Mouse (Mus musculus): ENCODE measurements around the gene Fcrl5. TPM values are rescaled to one million over a fixed set of nuclear protein-coding genes. Genes with fewer than 3 reads are reported as not detected.
A peak's percentile ranks its signal among the peaks of the same experiment; 100 is the strongest.

Fcrl5 gene
- polyA plus RNA-seq, 1 experiment from 2014 or later = not detected

DNA sequence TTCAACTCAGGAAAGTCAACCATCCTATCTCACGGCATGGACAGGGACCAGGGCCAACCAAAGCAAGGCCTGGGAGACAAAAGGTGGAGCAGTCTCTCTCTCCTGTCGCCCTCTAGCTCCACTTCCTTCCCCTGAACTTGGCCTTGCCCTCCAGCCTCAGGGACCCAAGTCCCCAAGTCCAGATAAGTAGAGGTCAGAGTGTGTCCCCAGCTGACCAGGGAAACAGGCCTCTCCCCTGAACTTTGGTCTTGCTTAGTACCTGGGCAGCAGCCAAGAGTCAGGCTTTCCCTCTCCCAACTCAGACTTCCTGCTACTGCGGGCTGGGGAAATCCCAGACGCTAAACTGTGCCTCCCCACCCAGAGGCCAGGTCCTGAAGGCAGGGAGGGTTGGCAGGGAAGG, 73.5 kb downstream of the Fcrl5 start:
- no peak for TF ChIP-seq CTCF (IDR thresholded peaks at IDR 0.05)
- DNase-seq (ENCODE audit: low read depth, low spot score) = no peak
- no peak for ATAC-seq
- ChIA-PET POLR2A (no interaction called here), CTCF (interaction anchor here (1.0 to 2.4 kb wide), 2 partner anchors 11 to 53 kb away, joined by 3 to 15 read pairs; no protein-coding TSS in a partner anchor)
- peaks cover 11% of the 10 kb centered on the region for H3K27me3 ChIP-seq
- in situ Hi-C loops (cut with MboI; ENCODE audit: low pct_unique_long_range_greater_than_20kb) = loop anchor here (10.0 kb wide), 2 partner anchors 46 to 474 kb away; no protein-coding TSS in a partner anchor

DNA sequence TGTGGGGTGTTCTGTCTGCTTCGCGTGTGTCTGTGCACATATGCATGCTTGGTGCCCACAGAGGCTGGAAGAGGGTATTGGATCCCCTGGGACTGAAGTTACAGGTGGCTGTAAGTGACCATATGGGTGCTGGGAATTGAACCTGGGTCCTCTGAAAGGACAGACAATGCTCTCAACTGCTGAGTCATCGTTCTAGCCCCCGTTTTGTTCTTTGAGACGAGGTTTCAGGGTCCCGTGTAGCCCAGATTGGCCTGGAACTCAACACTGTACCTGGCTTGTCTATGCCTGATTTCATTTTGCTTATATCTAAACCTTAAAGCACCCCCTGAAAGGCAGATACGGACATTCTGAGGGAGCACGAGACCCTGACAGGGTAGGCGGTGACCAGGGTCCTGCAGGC, 75.3 kb downstream of the Fcrl5 start:
- CTCF ChIA-PET = interaction anchor here (1.5 to 2.4 kb wide), 2 partner anchors 51 to 52 kb away, joined by 5 to 15 read pairs; no protein-coding TSS in a partner anchor
- TF ChIP-seq CTCF (IDR thresholded peaks at IDR 0.05) = no peak
- DNase-seq (ENCODE audit: low read depth, low spot score) (no peak), ATAC-seq (no peak)
- in situ Hi-C loops (cut with MboI; ENCODE audit: low pct_unique_long_range_greater_than_20kb) = no loop called here
- POLR2A ChIA-PET = no interaction called here
- peaks cover 2% of the 10 kb centered on the region for H3K27me3 ChIP-seq

DNA sequence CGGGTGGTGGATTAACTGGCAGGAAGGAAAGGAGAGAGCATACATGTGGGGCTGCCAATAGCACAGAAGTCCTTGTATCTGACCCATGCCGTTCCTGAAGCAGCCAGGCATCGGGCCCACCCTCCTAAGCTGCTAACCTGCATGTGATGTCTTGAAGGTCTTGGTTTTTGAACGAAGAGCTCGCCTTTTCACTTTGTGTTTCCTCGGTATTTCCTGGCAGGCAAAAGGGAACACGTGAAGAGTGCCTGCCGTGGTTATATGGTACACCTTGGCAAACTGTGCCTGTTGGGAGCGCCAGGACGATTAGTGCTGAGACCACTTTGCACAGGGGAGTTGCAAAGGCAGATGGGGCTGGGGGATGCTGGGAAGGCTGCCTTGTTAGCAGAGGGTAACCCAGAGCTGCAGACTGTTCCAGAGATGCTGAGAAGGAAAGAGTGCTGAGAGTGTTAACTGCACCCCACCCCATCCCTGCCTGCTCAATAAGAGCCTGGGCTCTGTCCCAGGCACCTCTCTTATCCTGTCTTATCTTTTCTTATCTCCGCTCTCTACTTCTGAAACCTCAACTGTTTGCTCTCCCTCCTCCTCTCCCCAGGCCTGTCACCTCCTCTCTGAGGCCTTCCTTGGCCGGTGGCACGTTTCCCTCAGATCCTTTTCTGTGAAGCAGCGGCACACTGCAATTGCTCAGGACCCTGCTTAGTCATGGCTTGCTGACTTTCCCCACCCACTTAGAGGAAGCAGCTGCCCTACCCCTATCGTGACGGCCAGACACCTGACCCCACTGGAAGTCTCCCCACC, 76.6 kb downstream of the Fcrl5 start:
- in situ Hi-C loops (cut with MboI; ENCODE audit: low pct_unique_long_range_greater_than_20kb) = no loop called here
- CTCF ChIA-PET = interaction anchor here (1.5 kb wide), 1 partner anchor 50 kb away, joined by 5 read pairs; no protein-coding TSS in a partner anchor
- no peak for TF ChIP-seq CTCF (IDR thresholded peaks at IDR 0.05)

DNA sequence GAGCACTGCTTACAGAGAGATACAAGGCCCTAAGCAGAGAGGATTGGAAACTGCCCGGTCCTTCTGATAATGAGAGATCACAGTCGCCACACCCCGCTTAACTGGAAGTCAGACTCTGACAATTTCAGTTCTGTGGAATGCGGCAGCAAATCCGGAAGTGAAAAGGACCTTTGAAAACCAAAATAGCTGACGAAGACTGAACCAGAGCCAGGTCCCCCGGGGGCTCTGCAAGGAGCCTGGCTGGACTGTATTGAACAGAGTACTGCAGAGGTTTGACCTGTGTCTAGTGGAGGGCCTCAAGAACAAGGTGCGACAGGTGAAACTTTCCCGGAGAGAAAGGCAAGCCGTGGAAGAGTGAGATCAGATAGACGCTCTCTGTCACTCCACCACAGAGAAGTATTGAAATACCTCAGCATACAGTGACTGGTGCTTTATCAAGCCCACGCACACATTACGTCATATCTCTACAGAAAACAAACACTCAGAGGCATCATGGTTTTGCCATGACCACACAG, 80.1 kb downstream of the Fcrl5 start:
- ChIA-PET POLR2A (interaction anchor here (1.3 kb wide), 1 partner anchor 10 kb away, joined by 4 read pairs; no protein-coding TSS in a partner anchor), CTCF (interaction anchor here (1.6 to 2.4 kb wide), 2 partner anchors 11 to 46 kb away, joined by 4 to 8 read pairs; no protein-coding TSS in a partner anchor)
- in situ Hi-C loops (cut with MboI; ENCODE audit: low pct_unique_long_range_greater_than_20kb) = no loop called here
- DNase-seq (ENCODE audit: low read depth, low spot score) (no peak), ATAC-seq (no peak)
- TF ChIP-seq CTCF (IDR thresholded peaks at IDR 0.05) = no peak
- H3K27me3 ChIP-seq = peaks cover 20% of the 10 kb centered on the region

More for the DNA sequence above, 76.6 kb downstream of the Fcrl5 start:
- ATAC-seq (no peak), DNase-seq (ENCODE audit: low read depth, low spot score) (no peak)
- no peaks in the 10 kb centered on the region for H3K27me3 ChIP-seq
- POLR2A ChIA-PET = no interaction called here

DNA sequence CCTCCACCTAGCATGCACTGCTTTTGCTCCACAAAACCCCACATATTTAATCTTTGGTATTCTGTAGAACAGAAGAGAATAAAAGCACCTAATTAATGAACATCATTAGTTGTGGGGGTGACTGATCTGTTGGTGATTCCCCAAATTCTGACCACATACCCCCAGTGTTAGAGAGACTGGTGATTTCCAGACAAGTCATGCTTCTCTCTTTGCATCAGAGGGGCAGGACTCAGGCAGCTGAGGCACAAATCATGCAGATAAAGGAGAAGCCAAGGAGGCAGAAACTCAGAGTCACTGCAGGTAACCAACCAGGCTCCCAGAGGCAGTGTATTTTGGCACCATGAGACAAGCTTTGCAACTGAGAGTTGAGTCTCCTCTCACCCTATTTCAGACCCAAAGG, 82.9 kb downstream of the Fcrl5 start:
- ChIA-PET CTCF (interaction anchor here (1.8 kb wide), 1 partner anchor 44 kb away, joined by 4 read pairs; no protein-coding TSS in a partner anchor), POLR2A (no interaction called here)
- peaks cover 31% of the 10 kb centered on the region for H3K27me3 ChIP-seq
- DNase-seq (ENCODE audit: low read depth, low spot score) = no peak
- no peak for TF ChIP-seq CTCF (IDR thresholded peaks at IDR 0.05)
- in situ Hi-C loops (cut with MboI; ENCODE audit: low pct_unique_long_range_greater_than_20kb) = no loop called here
- ATAC-seq = no peak

DNA sequence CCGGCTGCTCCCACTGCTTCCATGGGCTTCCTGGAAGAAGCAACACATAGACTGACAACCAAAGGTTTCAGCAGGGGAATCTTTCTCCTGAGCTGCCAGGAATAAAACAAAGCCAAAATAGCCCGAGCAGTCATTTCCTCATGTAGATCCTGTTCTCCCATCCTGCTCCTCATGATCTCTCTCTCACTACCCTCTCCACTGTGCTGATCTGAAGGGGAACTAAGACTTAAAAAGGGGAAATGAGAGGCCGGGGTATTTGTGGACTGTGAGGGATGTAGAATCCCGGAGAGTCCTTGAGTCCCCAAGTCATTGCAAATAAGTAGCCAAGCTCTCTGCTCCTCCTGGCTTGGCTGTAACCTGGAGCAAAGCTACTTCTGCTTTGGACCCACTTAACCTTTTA, 85.6 kb downstream of the Fcrl5 start:
- ATAC-seq (no peak), DNase-seq (ENCODE audit: low read depth, low spot score) (no peak)
- H3K27me3 ChIP-seq = peaks cover 31% of the 10 kb centered on the region
- no peak for TF ChIP-seq CTCF (IDR thresholded peaks at IDR 0.05)
- CTCF ChIA-PET = interaction anchor here (1.1 to 2.5 kb wide), 5 partner anchors 13 to 41 kb away, joined by 3 to 10 read pairs (median 5); no protein-coding TSS in a partner anchor
- in situ Hi-C loops (cut with MboI; ENCODE audit: low pct_unique_long_range_greater_than_20kb) = no loop called here
- POLR2A ChIA-PET = interaction anchor here (1.0 kb wide), 1 partner anchor 9 kb away, joined by 3 read pairs; no protein-coding TSS in a partner anchor

DNA sequence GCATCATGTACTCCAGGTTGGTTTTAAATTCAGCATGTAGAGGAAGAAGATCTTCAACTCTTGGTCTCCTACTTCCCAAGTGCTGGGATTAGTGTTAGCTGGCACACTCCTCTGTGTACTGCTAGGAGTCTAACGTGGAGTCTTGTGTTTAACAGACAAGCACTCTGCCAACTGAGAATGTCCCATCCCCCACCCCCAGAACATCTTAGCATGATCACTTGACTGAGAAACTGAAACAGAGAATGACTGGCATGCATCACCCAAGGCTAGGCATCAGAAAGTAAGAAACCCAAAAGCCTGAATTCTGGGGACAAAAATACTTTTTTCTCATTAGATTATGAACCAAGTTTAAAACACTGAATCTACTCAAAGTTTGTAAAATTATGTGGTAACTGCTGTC, 86.3 kb downstream of the Fcrl5 start:
- H3K27me3 ChIP-seq = peaks cover 31% of the 10 kb centered on the region
- POLR2A ChIA-PET = no interaction called here
- CTCF ChIA-PET = interaction anchor here (1.4 to 2.5 kb wide), 3 partner anchors 18 to 40 kb away, joined by 5 to 10 read pairs (median 9); no protein-coding TSS in a partner anchor
- no peak for TF ChIP-seq CTCF (IDR thresholded peaks at IDR 0.05)
- in situ Hi-C loops (cut with MboI; ENCODE audit: low pct_unique_long_range_greater_than_20kb) = no loop called here
- ATAC-seq = no peak
- DNase-seq (ENCODE audit: low read depth, low spot score) = no peak

DNA sequence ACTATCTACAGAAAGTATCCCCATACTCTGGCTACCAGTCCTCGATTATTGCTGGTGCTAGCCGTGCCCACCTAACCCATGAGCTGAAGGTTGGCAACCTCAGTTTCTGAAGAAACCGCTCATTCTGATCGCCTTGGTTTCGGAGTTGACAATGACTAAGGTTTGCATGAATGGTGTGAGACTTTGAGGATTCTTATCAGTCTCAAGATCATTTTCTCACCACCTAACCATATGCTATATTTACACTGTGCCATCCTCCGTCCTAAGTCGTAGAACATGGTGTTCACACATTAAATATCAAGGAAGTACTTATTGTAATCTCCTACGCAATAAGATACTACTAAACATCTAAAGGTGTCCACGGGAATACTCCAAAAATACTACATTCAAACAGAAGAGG, 88.1 kb downstream of the Fcrl5 start:
- DNase-seq (ENCODE audit: low read depth, low spot score) = no peak
- in situ Hi-C loops (cut with MboI; ENCODE audit: low pct_unique_long_range_greater_than_20kb) = no loop called here
- ChIA-PET POLR2A (no interaction called here), CTCF (no interaction called here)
- H3K27me3 ChIP-seq = peaks cover 21% of the 10 kb centered on the region
- no peak for ATAC-seq
- TF ChIP-seq CTCF (IDR thresholded peaks at IDR 0.05) = no peak

DNA sequence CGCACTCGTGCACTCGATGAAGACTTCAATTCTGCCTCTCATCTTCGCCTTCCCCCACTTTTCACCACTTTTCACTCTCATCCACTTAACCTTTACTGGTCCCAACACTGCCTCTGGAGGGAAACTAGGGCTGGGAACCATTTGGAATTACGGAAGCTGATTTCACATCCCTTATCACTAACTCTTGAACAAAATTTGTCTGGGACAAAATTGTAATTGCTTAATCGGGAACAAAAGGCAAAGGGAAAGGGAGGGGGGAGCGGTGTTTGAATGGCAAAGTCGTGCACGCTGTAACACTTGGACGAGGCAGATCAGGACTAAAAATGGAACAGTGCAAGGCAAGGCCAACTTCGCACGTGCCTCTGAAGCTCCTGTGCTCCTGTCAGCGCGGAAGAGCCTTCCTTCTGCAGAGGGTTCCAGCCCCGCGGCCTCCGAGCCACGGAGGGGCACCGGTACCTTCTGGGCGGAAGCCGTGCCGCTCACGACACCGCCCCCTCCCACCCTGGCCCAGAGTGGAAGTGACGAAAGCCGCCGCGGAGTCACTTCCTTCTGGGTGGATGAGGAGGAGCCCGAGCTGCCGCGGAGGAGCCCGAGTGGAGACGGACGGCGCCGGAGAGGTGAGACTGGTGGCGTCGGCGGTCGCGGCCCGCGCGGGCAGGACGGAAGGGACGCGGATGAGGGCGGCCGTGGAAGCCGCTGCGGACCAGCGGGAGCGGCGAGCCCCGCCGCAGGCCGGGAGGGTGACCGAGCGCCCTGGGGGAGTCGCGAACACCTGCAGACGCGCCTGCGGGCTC, 89.7 kb downstream of the Fcrl5 start, which contains the start of gene Etv3:
TSS of gene Etv3 (plus strand) at position 365 of the 794 bp plus-strand sequence.
- ATAC-seq (peak; percentile 96), DNase-seq (ENCODE audit: low read depth, low spot score) (peak; percentile 60)
- no peak for TF ChIP-seq CTCF (IDR thresholded peaks at IDR 0.05)
- peaks cover 15% of the 10 kb centered on the region for H3K27me3 ChIP-seq
- POLR2A ChIA-PET = interaction anchor here (0.7 to 1.4 kb wide), 4 partner anchors 10 to 353 kb away, joined by 3 to 4 read pairs (median 4); no protein-coding TSS in a partner anchor
- CTCF ChIA-PET = interaction anchor here (1.2 to 1.4 kb wide), 2 partner anchors 21 to 25 kb away, joined by 3 to 4 read pairs; no protein-coding TSS in a partner anchor
- in situ Hi-C loops (cut with MboI; ENCODE audit: low pct_unique_long_range_greater_than_20kb) = no loop called here
